Mouse (Mus musculus) heart, postnatal 36 days (tissue): Measurements from ENCODE around the gene Fancd2os. TPM values are rescaled to one million over a fixed set of nuclear protein-coding genes. Genes with fewer than 3 reads are reported as not detected.

Experiments
- DNase-seq, 2 experiments: peaks; one replicate each; pipeline ENCODE4 v3.0.0; 2021 to 2022
- intact Hi-C: fragments of 180-260 bp; cut with DNase I; formaldehyde crosslinking; loops from one replicate; pipeline ENCODE4 v1.15.1; 2025
- total RNA-seq, 2 experiments: library from RNA; stranded (reverse); gene quantifications; 2 replicates each; pipeline ENCODE4 v1.2.3; 2021

The Fancd2os gene
- total RNA-seq, result not detected

DNA sequence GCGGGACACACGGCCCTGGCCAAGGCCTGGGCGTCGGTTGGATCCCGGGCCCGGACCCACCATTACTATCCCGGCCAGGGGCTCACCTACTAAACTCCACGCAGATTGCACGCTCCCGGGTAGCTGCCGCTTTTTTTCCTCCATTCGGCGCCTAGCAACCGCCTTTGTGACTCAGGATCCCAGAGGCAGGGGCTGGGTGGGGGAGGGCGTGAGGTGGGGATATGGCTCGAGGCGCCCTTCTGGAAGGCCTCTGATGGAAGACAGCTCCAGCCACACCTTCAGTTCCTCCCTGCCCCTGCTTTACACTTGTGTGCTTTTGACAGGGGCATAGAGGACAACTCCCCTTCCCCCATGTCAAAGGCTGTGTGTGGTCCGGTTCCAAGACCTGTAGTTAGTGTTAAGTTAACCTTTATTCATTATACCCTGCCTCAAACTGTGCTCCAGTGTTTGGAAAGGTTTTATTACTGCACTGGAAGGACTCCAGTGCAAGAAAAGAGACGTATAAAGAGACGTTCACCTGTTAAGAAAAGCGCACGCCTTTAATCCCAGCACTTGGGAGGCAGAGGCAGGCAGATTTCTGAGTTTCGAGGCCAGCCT is at the start of gene Fancd2os:
Fancd2os (minus strand) TSS at position 173 of the 597 bp plus-strand sequence.
- intact Hi-C loops, result loop anchor here (5.0 to 10.0 kb wide), 2 partner anchors 68 to 276 kb away; partner anchors contain the start of genes Emc3, Fancd2 and Ogg1
- DNase-seq, result no peak

DNA sequence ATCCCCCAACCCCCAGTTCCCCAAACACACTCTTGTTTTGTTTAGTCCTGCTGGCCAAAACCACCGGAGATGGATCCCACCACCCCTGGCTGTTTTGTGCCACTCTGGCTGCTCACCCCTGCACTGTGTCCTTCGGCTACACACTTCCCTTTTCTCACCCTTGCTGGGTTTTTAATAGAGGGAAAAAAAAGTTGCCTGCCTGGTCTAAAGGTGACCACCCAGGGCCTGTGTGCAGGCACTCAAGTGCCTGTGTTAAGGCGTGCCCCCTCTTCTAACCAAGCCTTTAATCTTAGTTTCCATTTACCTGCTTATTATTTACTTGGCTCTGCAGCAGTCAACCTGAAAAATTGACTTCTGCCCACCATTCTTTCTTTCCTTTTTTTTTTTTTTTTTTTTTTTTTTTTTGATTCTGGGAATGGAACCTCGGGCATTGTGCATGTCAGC is 49.7 kb upstream of the Fancd2os start:
- DNase-seq, result no peak
- intact Hi-C loops, result no loop called here

DNA sequence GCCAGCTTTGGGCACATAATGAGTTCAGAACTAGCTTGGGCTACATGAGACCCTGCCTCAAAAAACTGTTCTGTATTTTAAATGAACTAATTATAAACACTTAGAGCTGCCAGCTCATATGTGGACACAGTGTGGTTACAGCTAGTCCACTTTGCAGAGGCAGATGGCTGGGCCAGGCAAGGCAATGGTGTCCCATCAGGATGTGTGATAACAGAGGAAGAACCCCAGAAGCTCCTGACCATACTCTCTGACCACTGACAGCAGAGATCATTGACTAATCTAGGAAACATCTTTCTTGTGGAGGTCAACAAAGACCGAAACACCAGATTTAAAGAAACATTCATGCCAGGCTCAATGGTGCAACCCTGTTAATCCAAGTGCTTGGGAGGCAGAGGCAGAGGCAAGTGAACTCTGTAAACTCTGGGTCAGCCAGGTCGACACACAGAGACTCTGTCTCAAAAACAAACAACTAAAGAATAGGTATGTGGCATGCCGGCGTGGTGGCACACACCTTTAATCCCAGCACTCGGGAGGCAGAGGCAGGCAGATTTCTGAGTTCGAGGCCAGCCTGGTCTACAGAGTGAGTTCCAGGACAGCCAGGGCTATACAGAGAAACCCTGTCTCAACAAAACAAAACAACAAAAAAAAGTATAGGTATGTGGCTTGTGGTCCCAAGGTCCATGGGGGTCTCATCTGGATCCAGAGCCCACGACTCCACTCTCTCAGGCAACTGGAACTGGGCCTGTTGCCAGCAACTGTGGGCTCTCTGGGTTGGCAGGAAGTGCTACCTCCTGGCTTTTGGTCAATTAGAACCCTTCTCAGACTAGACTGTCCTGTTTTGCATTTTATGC is 49.1 kb upstream of the Fancd2os start:
- DNase-seq, result no peak
- intact Hi-C loops, result no loop called here

GRCm38 (mm10) chr6:113644808-113645207 is 44.3 kb upstream of the Fancd2os start:
- peak; percentile 64 to 65 for DNase-seq

GRCm38 (mm10) chr6:113643967-113644366 is 43.5 kb upstream of the Fancd2os start:
- no peak for DNase-seq
- intact Hi-C loops, result loop anchor here (2.0 kb wide), 1 partner anchor 25 kb away; no protein-coding TSS in a partner anchor

More at GRCm38 (mm10) chr6:113644808-113645207, 44.3 kb upstream of the Fancd2os start:
- intact Hi-C loops, result loop anchor here (2.0 kb wide), 1 partner anchor 24 kb away; no protein-coding TSS in a partner anchor

GRCm38 (mm10) chr6:113643021-113643420 is 42.5 kb upstream of the Fancd2os start:
- no peak for DNase-seq
- intact Hi-C loops, result no loop called here

GRCm38 (mm10) chr6:113642605-113643004 is 42.1 kb upstream of the Fancd2os start:
- DNase-seq, result no peak
- intact Hi-C loops, result no loop called here

- DNase-seq, result no peak
- intact Hi-C loops, result loop anchor here (5.0 kb wide), 2 partner anchors 58 to 438 kb away; partner anchors contain the start of gene Tatdn2
Measured at GRCm38 (mm10) chr6:113639201-113639600, 38.7 kb upstream of the Fancd2os start.

- intact Hi-C loops, result loop anchor here (1.0 to 5.0 kb wide), 3 partner anchors 43 to 439 kb away; partner anchors contain the start of gene Tatdn2
- DNase-seq, result peak; percentile 96 to 97
Measured at GRCm38 (mm10) chr6:113638302-113639040, 38.0 kb upstream of the Fancd2os start, which contains the start of gene Irak2. Gene Irak2 (plus strand): TSS chr6:113638467.

DNA sequence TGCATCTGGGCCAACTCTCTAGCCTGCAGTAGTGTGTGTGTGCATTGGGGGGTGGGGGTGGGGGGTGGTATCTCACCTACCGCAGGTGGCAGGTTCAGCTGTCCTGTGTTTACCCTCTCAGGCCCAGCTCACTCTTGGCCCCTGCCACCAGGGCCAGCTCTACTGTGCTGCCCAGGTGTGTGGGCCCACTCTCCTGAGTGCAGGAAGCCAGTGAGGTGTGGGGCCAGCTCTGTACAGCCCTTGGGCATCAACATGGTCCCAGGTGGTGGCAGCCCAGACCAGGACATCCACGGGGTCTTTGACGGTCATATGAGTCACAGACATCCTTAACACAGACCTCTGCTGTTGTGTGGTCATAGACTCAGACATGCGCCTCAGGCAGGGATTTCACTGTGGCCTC is 32.3 kb upstream of the Fancd2os start:
- DNase-seq, result no peak
- intact Hi-C loops, result no loop called here

DNA sequence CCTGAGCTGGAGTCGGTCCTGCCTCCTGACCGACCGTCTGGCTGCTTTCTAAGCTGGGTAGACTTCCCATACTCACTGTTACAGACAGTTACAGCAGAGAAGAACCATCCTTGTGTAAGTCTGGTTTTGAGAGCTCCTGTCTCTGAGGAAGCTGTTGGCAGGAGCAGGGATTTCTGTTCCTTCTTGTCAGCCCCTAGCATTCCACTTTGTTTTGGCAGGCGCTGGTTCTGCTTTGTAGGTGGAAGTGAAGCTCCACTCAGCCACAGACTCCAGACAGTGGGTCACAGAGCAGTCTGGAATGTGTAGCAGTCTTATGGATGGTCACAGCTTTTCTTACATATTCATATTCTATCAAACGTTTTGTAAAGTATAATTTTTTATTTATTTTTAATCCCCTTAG is 29.8 kb upstream of the Fancd2os start:
- DNase-seq, result no peak
- intact Hi-C loops, result no loop called here

GRCm38 (mm10) chr6:113624989-113625770 is 24.7 kb upstream of the Fancd2os start:
- intact Hi-C loops, result loop anchor here (5.0 kb wide), 1 partner anchor 143 kb away; the partner anchor contains the start of gene Creld1
- no peak for DNase-seq

DNA sequence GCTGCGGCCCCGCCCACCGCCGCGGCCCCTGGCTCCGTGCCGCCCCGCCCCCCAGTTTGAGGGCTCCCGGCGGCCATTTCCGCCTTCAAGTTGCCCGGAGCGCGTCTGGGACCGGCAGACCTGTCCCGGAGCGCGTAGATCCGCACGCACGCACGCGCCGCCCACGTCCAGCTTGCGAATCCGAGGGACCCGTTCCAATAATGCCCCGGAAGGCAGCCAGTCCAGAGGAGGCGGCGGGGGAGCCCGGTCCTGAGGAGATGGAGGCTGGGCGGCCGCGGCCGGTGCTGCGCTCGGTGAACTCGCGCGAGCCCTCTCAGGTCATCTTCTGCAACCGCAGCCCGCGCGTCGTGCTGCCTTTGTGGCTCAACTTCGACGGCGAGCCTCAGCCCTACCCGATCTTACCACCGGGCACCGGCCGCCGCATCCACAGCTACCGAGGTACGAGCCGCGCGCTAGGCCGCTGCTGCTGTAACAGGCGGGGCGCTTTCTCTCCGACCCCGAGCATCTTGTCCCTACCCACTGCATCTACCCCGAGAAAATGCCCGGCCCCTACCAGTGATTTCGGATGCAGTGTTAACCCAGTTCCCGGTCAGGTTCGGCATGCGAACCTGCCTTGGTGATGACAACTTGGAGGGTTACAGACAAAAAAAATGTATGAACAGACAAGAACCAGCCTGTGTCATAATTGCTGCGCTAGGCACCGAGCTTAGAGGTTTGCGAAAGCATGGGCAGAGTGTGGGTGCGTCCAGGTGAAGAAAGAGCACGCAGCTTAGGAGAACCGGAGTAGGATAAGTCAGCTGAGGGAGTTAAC is 23.6 kb upstream of the Fancd2os start, which contains the start of gene Vhl:
Vhl (plus strand) TSS at position 19 of the 811 bp plus-strand sequence.
- DNase-seq, result peak; percentile 87 to 90
- intact Hi-C loops, result loop anchor here (2.0 to 5.0 kb wide), 2 partner anchors 19 to 142 kb away; partner anchors contain the start of genes Brk1 and Creld1

DNA sequence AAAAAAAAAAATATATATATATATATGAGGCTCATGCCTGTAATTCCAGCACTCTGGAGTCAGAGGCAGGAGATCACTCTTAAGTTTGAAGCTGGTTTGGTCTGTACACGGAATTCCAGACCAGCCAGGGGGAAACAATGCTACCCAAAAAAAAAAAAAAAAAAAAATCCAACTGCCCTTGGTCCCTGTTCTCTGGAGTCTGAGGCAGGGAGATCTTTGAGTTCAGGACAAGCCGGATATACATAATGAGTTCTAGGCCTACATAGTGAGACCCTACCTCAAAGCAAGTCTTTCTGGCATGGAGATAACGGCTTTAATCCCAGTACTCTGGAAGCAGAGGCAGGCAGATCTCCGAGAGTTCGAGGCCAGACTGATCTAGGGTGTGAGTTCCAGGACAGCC is 22.9 kb upstream of the Fancd2os start:
- no peak for DNase-seq
- intact Hi-C loops, result loop anchor here (2.0 to 5.0 kb wide), 2 partner anchors 19 to 141 kb away; partner anchors contain the start of genes Brk1 and Creld1

GRCm38 (mm10) chr6:113615489-113615888 is 15.0 kb upstream of the Fancd2os start:
- no peak for DNase-seq
- intact Hi-C loops, result no loop called here

GRCm38 (mm10) chr6:113614997-113615396 is 14.5 kb upstream of the Fancd2os start:
- intact Hi-C loops, result no loop called here
- DNase-seq, result no peak

- DNase-seq, result no peak
- intact Hi-C loops, result no loop called here
Measured at GRCm38 (mm10) chr6:113614152-113614551, 13.6 kb upstream of the Fancd2os start.

- no peak for DNase-seq
- intact Hi-C loops, result no loop called here
Measured at GRCm38 (mm10) chr6:113612258-113612969, 11.9 kb upstream of the Fancd2os start.
